Mouse (Mus musculus): Measurements from ENCODE around the gene Shisal1.

GRCm38 (mm10) chr15:84392131-84392530 lies 54.8 kb downstream of the Shisal1 start:
- TF ChIP-seq KAT2A (IDR thresholded peaks at IDR 0.05; ENCODE audit: insufficient replicate concordance, low read length) (no peak), CHD2 (IDR thresholded peaks at IDR 0.05; ENCODE audit: low read length) (no peak), CTCF (conservative IDR thresholded peaks at IDR 0.05 in 1 of 2, IDR thresholded peaks at IDR 0.05 in 1 of 2; ENCODE audit: low read depth in 2 of 2, low read length in 2 of 2) (no peak), JUND (conservative IDR thresholded peaks at IDR 0.05; ENCODE audit: low read depth, low read length) (no peak), ZNF384 (IDR thresholded peaks at IDR 0.05; ENCODE audit: low read depth, low read length) (no peak), NRF1 (IDR thresholded peaks at IDR 0.05; ENCODE audit: low read depth, low read length) (no peak), USF1 (IDR thresholded peaks at IDR 0.05; ENCODE audit: low read depth, low read length) (no peak)
